Mouse (Mus musculus) hindbrain, embryonic 14.5 days (tissue): ENCODE results near the gene Urod. TPM values are rescaled to one million over a fixed set of nuclear protein-coding genes. Genes with fewer than 3 reads are reported as not detected.

Source experiments
- ATAC-seq: fragments of 200-750 bp; cut with Nextera tagmentation; 2 replicates; pipeline ENCODE4 v1.8.0; 2017; ENCODE audit warnings: moderate number of reproducible peaks, mild to moderate bottlenecking, moderate TSS enrichment, moderate library complexity; ENCODE audit not compliant: low FRiP score
- DNase-seq: peaks from one replicate; pipeline ENCODE4 v3.0.0-alpha.2; 2015; ENCODE audit warnings: low spot score
- H3K27ac ChIP-seq: fragments of 300-500 bp; sonication (generic); 2 replicates; pipeline ENCODE4 v1.5.1; 2014; ENCODE audit warnings: mild to moderate bottlenecking, moderate library complexity
- H3K27me3 ChIP-seq: fragments of 300-500 bp; sonication (generic); 2 replicates; pipeline ENCODE4 v1.6.1; 2014; ENCODE audit warnings: mild to moderate bottlenecking, low read length, mixed read lengths; ENCODE audit not compliant: control insufficient read depth, insufficient read depth
- H3K36me3 ChIP-seq: fragments of 300-500 bp; sonication (generic); replicated peaks from 2 replicates; pipeline ENCODE4 v1.6.1; 2014; ENCODE audit not compliant: control insufficient read depth, insufficient read depth
- H3K4me1 ChIP-seq: fragments of 300-500 bp; sonication (generic); replicated peaks from 2 replicates; pipeline ENCODE4 v1.6.1; 2014; ENCODE audit warnings: antibody characterized with exemption, low read length, mixed read lengths; ENCODE audit not compliant: control insufficient read depth, insufficient read depth
- H3K4me2 ChIP-seq: fragments of 300-500 bp; sonication (generic); replicated peaks from 2 replicates; pipeline ENCODE4 v1.6.1; 2014; ENCODE audit warnings: mild to moderate bottlenecking, moderate library complexity
- H3K4me3 ChIP-seq: fragments of 300-500 bp; sonication (generic); replicated peaks from 2 replicates; pipeline ENCODE4 v1.5.1; 2014; ENCODE audit warnings: mild to moderate bottlenecking, low read length
- H3K9ac ChIP-seq: fragments of 300-500 bp; sonication (generic); 2 replicates; pipeline ENCODE4 v1.6.1; 2014
- H3K9me3 ChIP-seq: fragments of 300-500 bp; sonication (generic); 2 replicates; pipeline ENCODE4 v1.6.1; 2016; ENCODE audit warnings: low read length; ENCODE audit not compliant: control insufficient read depth
- WGBS: fragments of 180-500 bp; shearing (Covaris S2); extraction: QIAGEN DNeasy Blood & Tissue Kit; methylation state at CpG from one replicate; pipeline ENCODE4 v1.1.7; 2014; 5-methylcytosine and 5-hydroxymethylcytosine counted together
- polyA plus RNA-seq: library from polyadenylated mRNA; unstranded; fragments of >200 nt; fragmentation: Nextera tagmentation; extraction: Ambion mirVana; gene quantifications from 2 replicates; pipeline ENCODE4 v1.2.1, GENCODE M21; 2014

Gene Urod
- polyA plus RNA-seq, 1 experiment from 2014 or later: 57.3 TPM

DNA sequence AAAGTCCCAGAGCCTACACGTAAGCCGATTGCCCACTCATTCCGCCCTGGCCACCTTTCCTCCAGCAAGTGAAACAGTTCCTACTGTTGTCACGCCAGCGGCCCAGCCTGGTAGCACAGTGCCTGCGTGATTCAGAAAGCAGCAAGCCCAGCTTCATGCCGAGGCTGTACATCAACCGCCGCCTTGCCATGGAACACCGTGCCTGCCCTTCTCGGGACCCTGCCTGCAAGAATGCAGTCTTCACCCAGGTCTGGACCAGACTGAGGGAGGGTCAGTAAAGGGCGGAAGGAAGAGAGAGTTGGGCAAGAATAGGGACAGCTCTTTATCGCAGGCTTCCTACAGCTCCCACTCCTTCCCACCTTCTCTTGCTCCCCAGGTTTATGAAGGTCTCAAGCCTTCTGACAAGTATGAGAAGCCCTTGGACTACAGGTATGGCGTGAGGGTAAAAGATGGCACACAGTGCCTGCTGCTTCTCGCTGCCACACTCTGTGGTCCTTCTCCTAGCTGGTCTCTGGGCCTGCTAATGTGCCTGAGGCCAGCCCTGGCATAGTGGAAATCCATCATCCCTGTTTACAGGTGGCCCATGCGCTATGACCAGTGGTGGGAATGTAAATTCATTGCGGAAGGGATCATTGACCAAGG, 5.4 kb upstream of the Urod start:
- DNase-seq (no peak), ATAC-seq (no peak)
- Histone ChIP-seq H3K4me1 (peaks cover 8% of the 10 kb centered on the region), H3K36me3 (peaks cover 62% of the 10 kb centered on the region), H3K27ac (no peak overlapping the region), H3K4me2 (no peak overlapping the region), H3K27me3 (no peaks in the 10 kb centered on the region), H3K9me3 (no peaks in the 10 kb centered on the region), H3K4me3 (no peak overlapping the region), H3K9ac (no peak overlapping the region)
- WGBS: 91% methylated on average over 17 of the region's 17 CpGs

DNA sequence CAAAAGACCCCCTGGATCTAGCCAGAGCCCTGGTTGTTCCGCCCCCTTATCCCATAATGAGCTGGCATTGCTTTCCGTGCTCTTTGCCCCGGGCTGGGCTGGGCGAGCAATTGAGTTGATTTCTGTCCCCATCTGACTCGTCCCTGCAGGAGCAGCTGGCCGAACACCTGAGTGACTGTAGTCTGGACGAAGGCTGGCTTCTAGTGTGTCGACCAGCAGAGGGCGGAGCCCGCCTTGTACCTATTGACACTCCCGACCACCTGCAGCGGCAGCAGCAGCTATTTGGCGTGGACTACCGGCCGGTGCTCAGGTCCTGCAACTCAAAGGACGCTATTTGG, 1.6 kb upstream of the Urod start:
- Histone ChIP-seq H3K4me2 (peak overlapping the region; percentile 91), H3K36me3 (peaks cover 28% of the 10 kb centered on the region), H3K27ac (peak overlapping the region; percentile 88), H3K9ac (peak overlapping the region; percentile 87), H3K4me1 (peaks cover 17% of the 10 kb centered on the region), H3K9me3 (no peaks in the 10 kb centered on the region), H3K4me3 (peak overlapping the region; percentile 96), H3K27me3 (no peaks in the 10 kb centered on the region)
- ATAC-seq (0 out of 2 replicates have a peak, but pooled peaks have one; percentile 18), DNase-seq (peak; percentile 46)
- under 1% methylated on average over 16 of the region's 16 CpGs for WGBS

DNA sequence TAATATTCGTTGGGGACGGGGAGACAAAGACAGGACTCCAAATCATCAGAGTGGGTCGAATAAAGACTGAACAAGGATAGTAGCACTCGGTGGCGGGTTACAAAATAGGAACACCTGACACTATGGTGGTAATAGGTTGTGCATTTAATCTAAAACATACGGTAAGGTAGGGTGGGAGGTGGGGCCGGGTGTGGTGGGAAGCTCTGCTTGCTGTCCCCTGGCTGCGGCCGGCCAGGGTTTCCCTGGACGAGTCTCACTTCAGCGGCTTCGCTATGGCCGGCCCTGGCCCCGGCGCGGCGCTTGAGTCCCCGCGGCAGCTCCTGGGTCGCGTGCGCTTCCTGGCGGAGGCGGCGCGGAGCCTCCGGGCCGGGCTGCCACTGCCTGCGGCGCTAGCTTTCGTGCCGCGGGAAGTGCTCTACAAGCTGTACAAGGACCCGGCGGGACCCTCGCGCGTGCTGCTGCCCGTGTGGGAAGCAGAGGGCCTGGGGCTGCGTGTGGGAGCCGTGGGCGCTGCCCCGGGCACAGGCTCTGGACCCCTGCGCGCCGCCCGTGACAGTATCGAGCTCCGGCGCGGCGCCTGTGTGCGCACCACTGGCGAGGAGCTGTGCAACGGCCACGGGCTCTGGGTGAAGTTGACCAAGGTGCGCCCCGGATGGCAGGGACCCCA, 1.1 kb upstream of the Urod start, which contains the start of gene Hectd3:
Hectd3 (plus strand) TSS at position 187 of the 667 bp plus-strand sequence.
- Histone ChIP-seq H3K27ac (peak within 1 kb of the TSS; percentile 88), H3K9ac (peak within 1 kb of the TSS; percentile 87), H3K9me3 (no peaks in the 10 kb centered on the region), H3K4me1 (peaks cover 17% of the 10 kb centered on the region), H3K36me3 (peaks cover 28% of the 10 kb centered on the region), H3K4me3 (peak within 1 kb of the TSS; percentile 96), H3K27me3 (no peaks in the 10 kb centered on the region), H3K4me2 (peak within 1 kb of the TSS; percentile 91)
- DNase-seq (peak; percentile 77), ATAC-seq (peak; percentile 63)
- under 1% methylated on average over 54 of the region's 58 CpGs for WGBS

DNA sequence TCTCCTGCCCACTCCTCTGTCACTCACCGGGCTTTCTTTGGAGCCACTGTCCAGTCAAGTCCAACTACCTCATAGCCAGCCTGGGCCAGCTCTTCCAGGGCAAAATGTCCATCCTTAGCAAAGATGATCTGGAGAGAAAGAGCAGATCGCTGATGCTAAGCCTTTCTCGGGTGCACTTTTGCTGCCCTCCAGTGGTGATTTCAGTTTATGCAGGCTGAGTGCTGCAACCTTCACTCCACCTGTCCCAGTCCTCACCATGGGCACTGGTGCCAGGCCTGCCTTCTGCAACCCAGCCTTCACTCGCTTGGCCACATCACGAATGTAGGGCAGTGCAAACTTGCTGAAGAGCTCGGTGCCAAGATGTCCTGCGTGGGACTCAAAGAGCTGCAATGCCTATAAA, 2.8 kb downstream of the Urod start:
- 14% methylated on average over 7 of the region's 7 CpGs for WGBS
- Histone ChIP-seq H3K27me3 (no peaks in the 10 kb centered on the region), H3K36me3 (peaks cover 39% of the 10 kb centered on the region), H3K4me3 (no peak overlapping the region), H3K9ac (no peak overlapping the region), H3K9me3 (no peaks in the 10 kb centered on the region), H3K4me2 (no peak overlapping the region), H3K27ac (no peak overlapping the region), H3K4me1 (peaks cover 16% of the 10 kb centered on the region)
- DNase-seq (peak; percentile 93), ATAC-seq (no peak)

DNA sequence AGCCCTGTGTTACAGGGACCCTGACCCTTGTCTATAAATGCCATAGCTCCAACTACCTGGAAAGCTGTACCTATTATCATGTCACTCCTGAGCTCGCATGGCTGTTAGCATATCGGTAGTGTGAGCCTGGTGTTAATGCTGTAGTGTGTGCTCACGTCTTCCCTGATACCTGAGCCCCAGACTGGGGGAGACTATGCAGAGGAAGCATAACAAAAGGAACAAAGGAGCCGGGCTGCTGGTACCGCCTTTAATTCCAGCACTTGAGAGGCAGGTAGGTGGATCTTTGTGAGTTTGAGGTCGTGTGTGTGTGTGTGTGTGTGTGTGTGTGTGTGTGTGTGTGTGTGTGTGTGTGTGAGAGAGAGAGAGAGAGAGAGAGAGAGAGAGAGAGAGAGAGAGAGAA, 4.5 kb downstream of the Urod start:
- Histone ChIP-seq H3K4me1 (peaks cover 9% of the 10 kb centered on the region), H3K27ac (no peak overlapping the region), H3K4me2 (no peak overlapping the region), H3K9me3 (no peaks in the 10 kb centered on the region), H3K27me3 (no peaks in the 10 kb centered on the region), H3K4me3 (no peak overlapping the region), H3K9ac (no peak overlapping the region), H3K36me3 (peaks cover 50% of the 10 kb centered on the region)
- ATAC-seq (no peak), DNase-seq (no peak)
- WGBS: 67% methylated on average over 6 of the region's 6 CpGs

DNA sequence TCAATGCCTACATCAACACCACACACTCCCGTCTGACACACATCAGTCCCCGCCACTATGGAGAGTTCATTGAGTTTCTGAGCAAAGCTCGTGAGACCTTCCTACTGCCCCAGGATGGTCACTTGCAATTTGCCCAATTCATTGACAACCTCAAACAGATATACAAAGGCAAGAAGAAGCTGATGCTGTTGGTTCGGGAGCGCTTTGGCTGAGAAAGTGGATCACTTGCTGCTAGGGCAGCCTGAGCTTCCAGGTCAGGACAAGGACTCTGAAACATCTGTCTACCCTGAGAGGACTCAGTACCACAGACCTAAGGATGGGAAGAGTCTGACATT, 7.1 kb downstream of the Urod start:
- WGBS: 73% methylated on average over 5 of the region's 5 CpGs
- no peak overlapping the region for H3K4me2 ChIP-seq
- H3K4me1 ChIP-seq: no peaks in the 10 kb centered on the region
- no peak overlapping the region for H3K27ac ChIP-seq
- ATAC-seq: no peak
- no peaks in the 10 kb centered on the region for H3K9me3 ChIP-seq
- no peak for DNase-seq
- no peak overlapping the region for H3K4me3 ChIP-seq
- no peak overlapping the region for H3K9ac ChIP-seq
- no peaks in the 10 kb centered on the region for H3K27me3 ChIP-seq
- H3K36me3 ChIP-seq: peaks cover 57% of the 10 kb centered on the region

DNA sequence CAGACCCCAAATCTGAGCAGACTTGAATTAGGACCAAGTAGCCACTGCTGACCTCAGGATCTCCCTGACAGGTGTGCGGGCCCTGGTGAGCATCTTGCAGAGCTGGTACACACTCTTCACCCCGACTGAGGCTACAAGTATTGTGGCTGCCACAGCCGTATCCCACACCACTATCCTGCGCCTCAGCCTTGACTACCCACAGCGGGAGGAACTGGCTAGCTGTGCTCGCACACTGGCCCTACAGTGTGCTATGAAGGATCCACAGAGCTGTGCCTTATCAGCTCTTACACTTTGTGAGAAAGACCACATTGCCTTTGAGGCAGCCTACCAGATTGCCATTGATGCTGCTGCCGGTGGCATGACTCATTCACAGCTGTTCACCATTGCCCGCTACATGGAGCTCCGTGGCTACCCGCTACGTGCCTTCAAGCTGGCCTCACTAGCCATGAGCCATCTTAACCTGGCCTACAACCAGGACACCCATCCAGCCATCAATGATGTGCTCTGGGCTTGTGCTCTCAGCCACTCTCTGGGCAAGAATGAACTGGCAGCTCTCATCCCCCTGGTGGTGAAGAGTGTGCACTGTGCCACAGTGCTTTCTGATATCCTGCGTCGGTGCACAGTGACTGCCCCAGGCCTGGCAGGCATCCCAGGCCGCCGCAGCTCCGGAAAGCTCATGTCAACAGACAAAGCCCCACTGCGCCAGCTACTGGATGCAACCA, 7.7 kb downstream of the Urod start:
- Histone ChIP-seq H3K4me1 (no peaks in the 10 kb centered on the region), H3K4me3 (no peak overlapping the region), H3K36me3 (peaks cover 62% of the 10 kb centered on the region), H3K27ac (no peak overlapping the region), H3K27me3 (no peaks in the 10 kb centered on the region), H3K4me2 (no peak overlapping the region), H3K9ac (no peak overlapping the region), H3K9me3 (no peaks in the 10 kb centered on the region)
- DNase-seq: peak; percentile 73
- whole genome bisulfite sequencing: 62% methylated on average over 17 of the region's 17 CpGs
- peak; percentile 80 for ATAC-seq

DNA sequence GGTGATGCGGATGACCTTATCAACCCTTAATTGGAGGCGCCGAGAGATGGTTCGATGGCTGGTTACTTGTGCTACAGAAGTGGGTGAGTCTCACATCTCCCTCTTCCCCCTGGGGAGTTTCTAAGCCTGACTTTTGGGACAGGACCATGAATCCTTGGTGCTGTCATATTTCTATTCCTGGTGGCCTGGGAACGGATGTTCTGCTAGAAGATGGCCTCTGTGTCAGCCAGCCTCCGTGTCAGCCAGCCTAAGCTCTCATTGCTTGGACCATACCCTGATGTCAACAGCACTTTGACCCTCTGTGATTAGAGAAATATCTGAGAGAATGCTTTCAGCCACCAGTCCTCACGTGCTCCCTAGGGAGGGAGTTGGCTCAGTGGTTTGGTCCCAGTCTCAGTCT, 8.5 kb downstream of the Urod start:
- Histone ChIP-seq H3K27ac (no peak overlapping the region), H3K27me3 (no peaks in the 10 kb centered on the region), H3K4me1 (no peaks in the 10 kb centered on the region), H3K9me3 (no peaks in the 10 kb centered on the region), H3K4me2 (no peak overlapping the region), H3K4me3 (no peak overlapping the region), H3K36me3 (peaks cover 69% of the 10 kb centered on the region), H3K9ac (no peak overlapping the region)
- WGBS: 94% methylated on average over 7 of the region's 7 CpGs
- no peak for DNase-seq
- ATAC-seq: no peak

DNA sequence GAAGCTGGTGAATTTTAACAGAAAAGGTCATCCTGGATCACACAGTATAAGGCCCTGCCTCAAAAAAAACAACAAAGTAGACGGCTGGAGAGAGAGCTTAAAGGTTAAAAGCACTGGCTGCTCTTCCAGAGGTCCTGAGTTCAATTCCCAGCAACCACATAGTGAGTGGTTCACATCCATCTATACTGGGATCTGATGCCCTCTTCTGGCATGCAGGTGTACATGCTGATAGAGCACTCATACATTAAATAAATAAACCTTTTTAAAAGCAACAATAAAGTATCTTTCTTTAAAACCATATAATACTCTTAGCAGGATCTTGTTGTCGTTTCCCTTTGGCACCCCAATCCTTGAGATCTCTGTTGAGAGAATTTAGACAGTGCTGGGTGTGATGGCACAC, 17.7 kb downstream of the Urod start:
- peaks cover 81% of the 10 kb centered on the region for H3K36me3 ChIP-seq
- ATAC-seq: no peak

More for the DNA sequence above, 17.7 kb downstream of the Urod start:
- 90% methylated on average over 2 of the region's 2 CpGs for WGBS
- Histone ChIP-seq H3K27me3 (no peaks in the 10 kb centered on the region), H3K9ac (no peak overlapping the region), H3K4me3 (no peak overlapping the region), H3K4me2 (no peak overlapping the region), H3K9me3 (no peaks in the 10 kb centered on the region), H3K4me1 (no peaks in the 10 kb centered on the region), H3K27ac (no peak overlapping the region)
- DNase-seq: no peak
